ENCODE assay signal across 10 mouse cellular contexts in genomic region chr7:16885905-16886304, GRCm38 (mm10). TPM values are rescaled to one million over a fixed set of nuclear protein-coding genes. Genes with fewer than 3 reads are reported as not detected.
DNase-seq lines count a peak whose midpoint lies in the region; ATAC-seq and TF ChIP-seq lines count a peak whose summit lies in the region.
"Had no signal": no experiment of that assay in that cellular context is flagged by ENCODE, and none has a peak within 500 bp of the region (broad histone marks: within the 10 kb centered on the region; RNA-seq: fewer than 3 reads in every experiment).

No protein-coding gene starts in this region.

- DNase-seq in heart, adult 11 months: no peak
- no peak for DNase-seq in limb, embryonic 14.5 days (ENCODE audit: low spot score)
- no peak for DNase-seq in adrenal gland, adult 2 months
- no peak for DNase-seq in right cerebral cortex, adult 18-20 months
- no peak for DNase-seq in adipocyte (ENCODE audit: low spot score)
- DNase-seq: gastrocnemius, postnatal 36 days had no signal

- ATAC-seq in heart, embryonic 13.5 days (ENCODE audit: extremely low read depth, insufficient number of reproducible peaks, low FRiP score, low TSS enrichment): no peak
- ATAC-seq in forebrain, embryonic 12.5 days (ENCODE audit: low FRiP score): 0 out of 2 replicates have a peak, but pooled peaks have one; percentile 19
- ATAC-seq in limb, embryonic 14.5 days (ENCODE audit: low FRiP score, low read depth): no peak

- no peak for TF ChIP-seq CTCF in E14TG2a.4 (conservative IDR thresholded peaks at IDR 0.05; ENCODE audit: low read length)

- TF ChIP-seq POLR2A in limb, embryonic 14.5 days (IDR thresholded peaks at IDR 0.05; ENCODE audit: borderline replicate concordance, extremely low read depth, insufficient read depth, insufficient read length): no peak

- H3K9me3 ChIP-seq in heart, embryonic 13.5 days: peaks cover 20% of the 10 kb centered on the region
- H3K9me3 ChIP-seq in E14TG2a.4 (ENCODE audit: low read length): no peaks in the 10 kb centered on the region
- peaks cover 13% of the 10 kb centered on the region for H3K9me3 ChIP-seq in forebrain, embryonic 12.5 days
- peaks cover 9% of the 10 kb centered on the region for H3K9me3 ChIP-seq in limb, embryonic 14.5 days (ENCODE audit: control insufficient read depth, low read length)

- H3K9ac ChIP-seq in heart, embryonic 13.5 days: 0 out of 2 replicates have a peak overlapping the region, but pooled peaks have one; percentile 37
- no peak overlapping the region for H3K9ac ChIP-seq in forebrain, embryonic 12.5 days
- H3K9ac ChIP-seq in limb, embryonic 14.5 days (ENCODE audit: low read depth, low read length, severe bottlenecking): no peak overlapping the region

- peak overlapping the region; percentile 53; the same call in 1 of the 2 replicates for H3K4me2 ChIP-seq in heart, embryonic 13.5 days
- H3K4me2 ChIP-seq in forebrain, embryonic 12.5 days: no peak overlapping the region; the same call in 1 of the 2 replicates
- no peak overlapping the region for H3K4me2 ChIP-seq in limb, embryonic 14.5 days (replicated peaks; ENCODE audit: low read depth, low read length, severe bottlenecking)

- peak overlapping the region; percentile 39 for H3K4me3 ChIP-seq in heart, embryonic 13.5 days
- H3K4me3 ChIP-seq in E14TG2a.4 (replicated peaks; ENCODE audit: low read length): peak overlapping the region; percentile 76
- H3K4me3 ChIP-seq in forebrain, embryonic 12.5 days (replicated peaks): peak overlapping the region; percentile 37
- H3K4me3 ChIP-seq in limb, embryonic 14.5 days (replicated peaks; ENCODE audit: low read length): peak overlapping the region; percentile 21

- H3K36me3 ChIP-seq in heart, embryonic 13.5 days: peaks cover 86% of the 10 kb centered on the region
- H3K36me3 ChIP-seq in E14TG2a.4 (ENCODE audit: insufficient read depth, low read length): peaks cover 21% of the 10 kb centered on the region
- peaks cover 22% of the 10 kb centered on the region for H3K36me3 ChIP-seq in forebrain, embryonic 12.5 days (replicated peaks)
- peaks cover 71% of the 10 kb centered on the region for H3K36me3 ChIP-seq in limb, embryonic 14.5 days (ENCODE audit: control insufficient read depth, insufficient read depth, low read length)

- peaks cover 25% of the 10 kb centered on the region for H3K27me3 ChIP-seq in heart, embryonic 13.5 days (replicated peaks)
- peaks cover 13% of the 10 kb centered on the region for H3K27me3 ChIP-seq in E14TG2a.4 (ENCODE audit: insufficient read depth, low read length)
- peaks cover 66% of the 10 kb centered on the region for H3K27me3 ChIP-seq in forebrain, embryonic 12.5 days
- H3K27me3 ChIP-seq in limb, embryonic 14.5 days (ENCODE audit: control insufficient read depth, insufficient read depth, low read length): no peaks in the 10 kb centered on the region

- H3K27ac ChIP-seq in heart, embryonic 13.5 days (replicated peaks): no peak overlapping the region
- no peak overlapping the region for H3K27ac ChIP-seq in forebrain, embryonic 12.5 days
- H3K27ac ChIP-seq in limb, embryonic 14.5 days (replicated peaks; ENCODE audit: low read depth, low read length): no peak overlapping the region

- WGBS in heart, embryonic 13.5 days: 48% methylated on average over 59 of the region's 59 CpGs
- WGBS in forebrain, embryonic 12.5 days: 39% methylated on average over 58 of the region's 59 CpGs
- 55% methylated on average over 49 of the region's 59 CpGs for WGBS in limb, embryonic 14.5 days

- peaks cover 43% of the 10 kb centered on the region for H3K4me1 ChIP-seq in heart, embryonic 13.5 days
- H3K4me1 ChIP-seq in E14TG2a.4 (replicated peaks; ENCODE audit: low read depth, low read length): peaks cover 81% of the 10 kb centered on the region
- peaks cover 15% of the 10 kb centered on the region for H3K4me1 ChIP-seq in forebrain, embryonic 12.5 days
- 0 out of 2 replicates have a peak, but pooled peaks cover 4% of the 10 kb centered on the region for H3K4me1 ChIP-seq in limb, embryonic 14.5 days (ENCODE audit: control insufficient read depth, insufficient read depth, low read length)

RNA-seq across cellular contexts. Expression of gene Gng8, which starts 5.7 kb away (rescaled TPM):
- polyA plus RNA-seq in heart, embryonic 13.5 days (2015; fragmentation: Nextera tagmentation; extraction: Ambion mirVana): 4.5 and 4.9 TPM in 2 replicates
- polyA plus RNA-seq in forebrain, embryonic 12.5 days (2016; fragmentation: Nextera tagmentation; extraction: Ambion mirVana): 14.7 and 16.4 TPM in 2 replicates
- 63.3 and 92.7 TPM in 2 replicates for polyA plus RNA-seq in limb, embryonic 14.5 days (2012; rRNA removed)
- polyA plus RNA-seq in limb, embryonic 14.5 days (2014; fragmentation: Nextera tagmentation; extraction: Ambion mirVana): 17.8 and 21.1 TPM in 2 replicates
- total RNA-seq in adrenal gland, adult 2 months (2021): under 1 TPM; 0.43 to 0.69 TPM
- polyA plus RNA-seq in adrenal gland, adult 2 months (2012; rRNA removed): 1.0 and 1.7 TPM in 2 replicates

RNA-seq across cellular contexts. Expression of gene Dact3, which starts 10.8 kb away (rescaled TPM):
- polyA plus RNA-seq in heart, embryonic 13.5 days (2015; fragmentation: Nextera tagmentation; extraction: Ambion mirVana): 4.6 and 4.7 TPM in 2 replicates
- 2.6 and 3.2 TPM in 2 replicates for polyA plus RNA-seq in forebrain, embryonic 12.5 days (2016; fragmentation: Nextera tagmentation; extraction: Ambion mirVana)
- polyA plus RNA-seq in limb, embryonic 14.5 days (2012; rRNA removed): 64.3 and 89.3 TPM in 2 replicates
- 11.5 and 13.7 TPM in 2 replicates for polyA plus RNA-seq in limb, embryonic 14.5 days (2014; fragmentation: Nextera tagmentation; extraction: Ambion mirVana)
- 1 to 10 TPM; 2.5 to 5.3 TPM for total RNA-seq in adrenal gland, adult 2 months (2021)
- polyA plus RNA-seq in adrenal gland, adult 2 months (2012; rRNA removed): 16.2 and 22.1 TPM in 2 replicates

RNA-seq across cellular contexts. Expression of gene Ptgir, which starts 20.4 kb away (rescaled TPM):
- 0.32 and 0.59 TPM in 2 replicates for polyA plus RNA-seq in heart, embryonic 13.5 days (2015; fragmentation: Nextera tagmentation; extraction: Ambion mirVana)
- 0.24 and 0.51 TPM in 2 replicates for polyA plus RNA-seq in forebrain, embryonic 12.5 days (2016; fragmentation: Nextera tagmentation; extraction: Ambion mirVana)
- 3.6 and 4.1 TPM in 2 replicates for polyA plus RNA-seq in limb, embryonic 14.5 days (2012; rRNA removed)
- polyA plus RNA-seq in limb, embryonic 14.5 days (2014; fragmentation: Nextera tagmentation; extraction: Ambion mirVana): 2.3 and 2.8 TPM in 2 replicates
- 1 to 10 TPM in 1 of 2 experiments, under 1 TPM in 1; 0.98 to 3.8 TPM for total RNA-seq in adrenal gland, adult 2 months (2021)
- polyA plus RNA-seq in adrenal gland, adult 2 months (2012; rRNA removed): 4.0 and 4.8 TPM in 2 replicates
- polyA plus RNA-seq: neural tube, embryonic 14.5 days had no signal

RNA-seq across cellular contexts. Expression of gene Calm3, which starts 38.0 kb away (rescaled TPM):
- polyA plus RNA-seq in heart, embryonic 13.5 days (2015; fragmentation: Nextera tagmentation; extraction: Ambion mirVana): 85.5 and 101 TPM in 2 replicates
- 227 and 234 TPM in 2 replicates for polyA plus RNA-seq in forebrain, embryonic 12.5 days (2016; fragmentation: Nextera tagmentation; extraction: Ambion mirVana)
- polyA plus RNA-seq in limb, embryonic 14.5 days (2012; rRNA removed): 281 and 320 TPM in 2 replicates
- polyA plus RNA-seq in limb, embryonic 14.5 days (2014; fragmentation: Nextera tagmentation; extraction: Ambion mirVana): 156 and 164 TPM in 2 replicates
- total RNA-seq in adrenal gland, adult 2 months (2021): 100 to 1,000 TPM; 254 to 261 TPM
- polyA plus RNA-seq in adrenal gland, adult 2 months (2012; rRNA removed): 402 and 408 TPM in 2 replicates

RNA-seq across cellular contexts. Expression of gene Prkd2, which starts 43.2 kb away (rescaled TPM):
- polyA plus RNA-seq in heart, embryonic 13.5 days (2015; fragmentation: Nextera tagmentation; extraction: Ambion mirVana): 9.6 and 11.1 TPM in 2 replicates
- polyA plus RNA-seq in forebrain, embryonic 12.5 days (2016; fragmentation: Nextera tagmentation; extraction: Ambion mirVana): 10.0 and 10.9 TPM in 2 replicates
- 35.9 and 48.9 TPM in 2 replicates for polyA plus RNA-seq in limb, embryonic 14.5 days (2012; rRNA removed)
- 19.2 and 22.1 TPM in 2 replicates for polyA plus RNA-seq in limb, embryonic 14.5 days (2014; fragmentation: Nextera tagmentation; extraction: Ambion mirVana)
- 10 to 100 TPM; 16.0 to 18.4 TPM for total RNA-seq in adrenal gland, adult 2 months (2021)
- 39.2 and 47.2 TPM in 2 replicates for polyA plus RNA-seq in adrenal gland, adult 2 months (2012; rRNA removed)

Comparison
In these comparisons a context has a peak if more than half of its experiments do, and no peak if none do; other contexts are left out.
1. H3K4me3 ChIP-seq: peak in every context shown above with its lines; median percentile 76 in E14TG2a.4; 39 in heart, embryonic 13.5 days; 37 in forebrain, embryonic 12.5 days; 21 in limb, embryonic 14.5 days.